Mouse (Mus musculus) kidney, adult 9 months (tissue): ENCODE measurements around the gene Sun2.

Experiments
- DNase-seq: peaks from one replicate; pipeline ENCODE4 v3.0.0; 2022

The Sun2 gene

GRCm38 (mm10) chr15:79755176-79755575 lies 12.8 kb upstream of the Sun2 start:
- DNase-seq: no peak

GRCm38 (mm10) chr15:79753873-79754272 lies 11.5 kb upstream of the Sun2 start:
- no peak for DNase-seq

GRCm38 (mm10) chr15:79753420-79753752 lies 11.1 kb upstream of the Sun2 start:
- DNase-seq: no peak

- peak; percentile 72 for DNase-seq
Observed at GRCm38 (mm10) chr15:79752742-79753419, 10.5 kb upstream of the Sun2 start.

DNA sequence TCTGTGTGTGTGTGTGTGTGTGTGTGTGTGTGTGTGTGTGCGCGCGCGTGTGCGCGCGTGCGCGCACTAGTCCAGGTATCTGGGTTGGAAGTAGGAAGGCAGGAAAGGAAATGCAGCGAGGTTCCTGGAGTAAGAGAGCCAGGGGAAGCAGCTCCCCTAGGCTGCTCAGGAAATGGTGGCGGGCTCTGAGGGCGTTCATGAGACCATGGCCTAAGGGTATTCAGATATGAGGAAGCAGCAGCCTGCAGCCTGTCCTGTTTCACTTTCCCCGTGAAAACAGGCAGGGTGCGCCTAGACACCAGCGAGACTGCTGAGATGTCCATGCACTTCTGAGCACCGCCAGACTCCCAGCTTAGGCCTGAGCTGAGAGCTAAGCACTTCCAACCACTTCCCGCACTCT lies 9.4 kb upstream of the Sun2 start:
- DNase-seq: no peak

DNA sequence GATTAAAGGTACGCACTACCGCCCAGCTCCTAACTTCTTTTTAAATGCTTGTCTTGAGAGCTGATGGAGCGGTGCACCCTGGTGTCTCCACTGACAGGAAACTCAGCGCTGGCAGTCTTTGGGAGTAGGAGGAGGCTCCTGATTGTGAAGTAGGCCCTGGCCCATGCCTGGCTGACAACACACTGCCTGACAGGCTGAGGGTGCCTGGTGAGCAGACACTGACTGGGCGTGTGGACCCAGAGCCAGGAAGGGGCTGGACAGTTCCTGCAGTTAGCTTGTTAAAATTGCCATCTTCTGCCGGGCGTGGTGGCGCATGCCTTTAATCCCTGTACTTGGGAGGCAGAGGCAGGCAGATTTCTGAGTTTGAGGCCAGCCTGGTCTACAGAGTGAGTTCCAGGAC lies 7.9 kb upstream of the Sun2 start:
- DNase-seq: no peak

DNA sequence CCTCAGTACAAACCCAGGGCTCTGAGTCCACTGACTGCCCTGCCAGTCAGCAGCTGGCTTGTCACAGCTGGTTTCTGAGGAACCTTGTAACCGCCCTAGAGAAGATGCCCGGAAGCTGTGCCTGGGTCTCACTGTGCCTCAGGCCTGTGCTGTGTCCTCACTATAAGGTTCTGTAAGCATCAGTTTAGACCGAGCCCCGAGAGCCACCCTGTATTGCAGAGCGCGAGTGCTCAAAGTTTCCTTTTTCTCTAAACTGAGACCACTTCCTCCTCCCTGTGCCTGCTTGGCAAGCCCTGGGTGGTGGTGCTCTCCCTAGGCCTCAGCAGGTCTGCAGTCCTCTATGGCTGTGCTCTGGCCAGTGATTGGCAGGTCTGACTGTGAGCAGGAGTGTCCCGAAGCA lies 6.8 kb upstream of the Sun2 start:
- DNase-seq: no peak

GRCm38 (mm10) chr15:79747998-79748397 lies 5.7 kb upstream of the Sun2 start:
- DNase-seq: peak; percentile 44

DNA sequence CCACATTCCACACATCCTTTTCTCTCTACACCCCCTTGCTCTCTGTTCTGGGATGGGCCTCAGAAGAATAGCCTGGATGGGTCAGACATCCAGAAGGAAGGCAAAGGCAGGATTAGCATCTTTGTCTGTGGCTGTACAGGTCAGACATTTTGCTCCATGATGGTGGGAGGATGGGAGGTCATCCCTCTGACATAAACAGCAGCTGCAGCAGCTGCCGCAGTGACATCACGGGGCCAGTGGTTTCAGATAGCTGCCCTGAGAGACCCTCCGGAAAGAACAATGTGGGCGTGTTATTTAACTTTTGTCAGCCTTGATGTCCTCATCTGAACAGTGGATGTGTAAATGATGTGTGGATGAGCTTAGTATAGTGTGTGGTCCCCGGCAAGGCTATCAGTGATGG lies 3.5 kb upstream of the Sun2 start:
- no peak for DNase-seq

- DNase-seq: peak; percentile 76
Observed at GRCm38 (mm10) chr15:79745312-79745711, 3.0 kb upstream of the Sun2 start.

- peak; percentile 70 for DNase-seq
Observed at GRCm38 (mm10) chr15:79744742-79745141, 2.4 kb upstream of the Sun2 start.

DNA sequence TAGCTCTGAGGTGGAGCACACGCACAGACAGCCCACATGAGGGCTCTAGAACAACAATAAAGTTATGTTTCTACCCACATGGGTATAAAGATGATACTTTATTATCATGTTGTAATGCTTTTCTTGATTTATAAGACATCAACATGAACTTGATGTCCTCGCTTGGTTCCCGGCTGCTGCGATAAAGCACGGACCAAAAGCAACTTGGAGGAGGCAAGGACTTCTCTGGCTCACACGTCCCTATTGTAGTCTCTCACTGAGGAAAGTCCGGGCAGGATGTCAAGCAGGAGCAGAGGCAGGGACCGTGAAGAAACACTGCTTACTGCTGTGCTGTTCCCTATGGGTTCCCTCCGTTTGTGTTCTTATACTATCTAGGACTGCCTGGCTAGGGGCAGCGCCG lies 1.7 kb upstream of the Sun2 start:
- DNase-seq: no peak

GRCm38 (mm10) chr15:79742706-79743023 lies 329 bp upstream of the Sun2 start:
- DNase-seq: no peak

DNA sequence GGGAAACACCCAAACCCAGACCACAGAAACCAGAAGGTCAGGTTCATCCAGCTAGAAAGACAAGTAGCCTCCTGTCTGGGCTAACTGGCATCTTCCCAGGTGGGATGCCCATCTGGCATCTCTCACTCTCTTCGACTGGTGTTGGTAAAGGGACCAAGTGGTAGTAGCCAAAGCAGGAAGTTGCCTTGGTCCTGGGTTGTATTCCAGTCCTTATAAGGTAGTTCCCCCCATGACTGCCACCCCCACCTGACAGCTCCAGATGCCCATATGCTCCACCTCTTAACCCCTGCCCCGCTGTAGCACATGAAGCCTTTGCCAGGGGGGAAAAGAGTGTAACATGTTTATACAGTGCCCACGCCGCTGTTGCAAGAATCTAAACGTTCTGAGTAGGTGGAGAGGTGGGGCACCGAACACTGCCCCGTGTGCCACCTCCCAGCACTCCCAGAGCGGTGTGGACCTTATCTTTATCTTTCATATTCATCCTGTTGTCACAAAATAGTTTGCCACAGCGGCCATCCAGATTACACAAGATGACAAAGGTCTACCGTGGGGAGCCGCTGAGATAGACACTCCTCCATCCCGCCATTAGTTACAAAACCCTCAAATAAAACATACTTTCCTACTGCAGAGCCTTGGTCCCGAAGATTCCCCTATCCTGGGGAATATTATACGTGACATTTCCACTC lies 1.0 kb downstream of the Sun2 start:
- no peak for DNase-seq

DNA sequence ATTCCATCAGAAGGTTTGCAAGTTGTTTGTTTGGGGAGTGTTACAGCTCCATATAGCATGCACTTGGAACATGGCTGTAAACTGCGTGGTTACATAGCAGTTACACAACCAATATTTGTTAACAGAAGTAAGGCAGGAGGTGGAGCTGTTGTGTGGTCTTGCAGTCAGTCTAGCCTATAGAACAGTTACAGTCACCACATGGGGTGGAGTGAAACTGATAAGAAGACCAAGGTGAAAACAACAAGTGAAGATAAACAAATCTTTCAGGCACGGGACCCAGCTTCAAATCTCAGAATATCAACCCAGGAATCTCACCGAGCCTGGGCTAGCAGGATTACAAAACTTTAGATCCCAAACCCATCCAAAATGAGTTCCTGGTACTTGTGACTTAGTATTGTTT lies 1.6 kb downstream of the Sun2 start:
- DNase-seq: no peak

GRCm38 (mm10) chr15:79734311-79734710 lies 8.0 kb downstream of the Sun2 start:
- DNase-seq: no peak

GRCm38 (mm10) chr15:79733640-79734039 lies 8.7 kb downstream of the Sun2 start:
- no peak for DNase-seq

- no peak for DNase-seq
Observed at GRCm38 (mm10) chr15:79733192-79733591, 9.1 kb downstream of the Sun2 start.

GRCm38 (mm10) chr15:79731554-79731953 lies 10.8 kb downstream of the Sun2 start:
- DNase-seq: no peak

- no peak for DNase-seq
Observed at GRCm38 (mm10) chr15:79728731-79729388, 13.5 kb downstream of the Sun2 start.

DNA sequence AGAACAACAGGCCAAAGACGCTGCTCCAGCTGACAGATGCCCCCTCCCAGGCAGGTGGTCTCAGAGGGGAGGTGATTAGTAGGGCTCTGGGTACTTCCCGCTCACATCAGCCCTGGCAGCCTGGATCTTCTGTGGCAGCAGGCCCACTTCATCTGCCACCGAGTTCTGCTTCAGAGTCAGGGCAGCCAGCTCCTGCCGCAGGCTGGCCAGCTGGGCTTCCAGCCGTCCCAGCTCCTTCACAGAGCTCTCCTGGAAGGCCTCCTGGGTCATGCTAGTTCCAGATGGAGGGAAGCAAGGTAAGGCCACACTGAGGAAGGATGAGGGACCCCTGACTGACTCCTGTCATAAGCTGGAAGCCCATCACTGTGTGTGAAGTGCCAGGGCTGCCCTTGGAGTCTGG lies 14.0 kb downstream of the Sun2 start:
- no peak for DNase-seq

DNA sequence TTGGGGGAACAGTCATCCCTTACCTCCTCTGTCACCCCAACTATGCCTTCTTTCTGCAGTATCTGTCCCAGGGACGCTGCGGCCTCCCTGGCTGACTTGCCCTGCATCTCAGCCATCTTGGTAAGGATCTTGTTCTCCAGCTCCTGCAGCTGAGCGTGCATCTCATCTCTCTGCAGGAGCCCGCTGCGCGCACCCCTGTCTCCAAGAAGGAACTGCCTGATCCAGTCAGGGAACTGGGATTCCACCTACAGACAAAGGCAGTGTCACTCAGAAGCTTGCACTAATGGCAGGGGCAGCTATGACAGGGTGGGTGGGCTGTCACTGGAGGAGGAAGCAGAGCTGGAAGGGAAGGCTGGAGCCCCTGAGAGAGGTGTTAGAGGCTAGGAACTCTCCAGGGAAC lies 14.5 kb downstream of the Sun2 start:
- DNase-seq: no peak

DNA sequence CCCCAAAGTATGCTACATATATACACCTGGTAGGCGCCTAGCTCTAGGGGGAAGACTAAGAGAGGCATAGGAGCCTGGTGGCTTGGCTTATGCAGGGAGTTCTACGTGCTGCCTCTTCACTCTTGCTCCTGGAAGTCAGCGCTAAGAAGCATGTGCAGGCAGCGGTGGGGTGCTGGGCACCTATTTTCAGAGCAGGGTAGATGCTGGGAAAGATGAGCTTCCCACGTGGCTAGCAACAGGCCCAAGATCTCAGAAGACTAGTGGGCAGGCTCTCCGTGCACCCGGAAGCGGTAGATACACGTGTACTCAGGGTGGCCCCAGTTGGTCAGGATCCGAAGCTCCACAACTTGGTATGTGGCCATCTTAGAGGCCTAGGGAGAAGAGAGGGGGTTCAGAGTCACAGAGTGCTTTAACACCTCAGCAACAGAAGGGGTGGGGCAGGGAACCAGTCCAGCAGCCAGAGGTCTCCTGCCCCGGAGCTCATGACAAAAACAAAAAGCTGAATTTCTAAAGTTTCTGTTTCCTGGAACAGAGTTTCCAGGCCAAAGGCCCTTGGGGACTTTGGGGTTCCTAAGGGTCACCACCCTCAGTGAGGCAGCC lies 17.0 kb downstream of the Sun2 start:
- DNase-seq: no peak

DNA sequence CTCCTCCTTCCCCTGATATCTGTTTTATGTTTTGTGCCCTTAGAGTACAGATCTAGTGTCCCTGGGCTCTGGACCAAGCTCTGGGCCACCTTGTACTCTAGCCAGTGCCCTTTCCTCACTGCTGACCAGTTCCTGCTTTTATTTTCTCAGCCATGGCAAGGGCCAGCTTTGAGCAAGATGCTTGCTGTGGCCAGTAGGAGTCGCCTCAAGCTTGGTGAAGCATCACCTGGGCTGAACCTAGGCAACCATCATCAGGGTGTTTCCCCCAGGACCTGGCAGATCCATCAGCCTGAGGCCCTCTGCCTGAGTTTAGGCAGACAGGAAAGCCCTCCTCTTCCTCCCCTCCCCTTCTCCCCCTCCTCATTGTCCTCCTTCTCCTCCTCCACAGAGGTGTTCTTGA lies 18.9 kb downstream of the Sun2 start:
- DNase-seq: peak; percentile 72
